In the genomic region with DNA sequence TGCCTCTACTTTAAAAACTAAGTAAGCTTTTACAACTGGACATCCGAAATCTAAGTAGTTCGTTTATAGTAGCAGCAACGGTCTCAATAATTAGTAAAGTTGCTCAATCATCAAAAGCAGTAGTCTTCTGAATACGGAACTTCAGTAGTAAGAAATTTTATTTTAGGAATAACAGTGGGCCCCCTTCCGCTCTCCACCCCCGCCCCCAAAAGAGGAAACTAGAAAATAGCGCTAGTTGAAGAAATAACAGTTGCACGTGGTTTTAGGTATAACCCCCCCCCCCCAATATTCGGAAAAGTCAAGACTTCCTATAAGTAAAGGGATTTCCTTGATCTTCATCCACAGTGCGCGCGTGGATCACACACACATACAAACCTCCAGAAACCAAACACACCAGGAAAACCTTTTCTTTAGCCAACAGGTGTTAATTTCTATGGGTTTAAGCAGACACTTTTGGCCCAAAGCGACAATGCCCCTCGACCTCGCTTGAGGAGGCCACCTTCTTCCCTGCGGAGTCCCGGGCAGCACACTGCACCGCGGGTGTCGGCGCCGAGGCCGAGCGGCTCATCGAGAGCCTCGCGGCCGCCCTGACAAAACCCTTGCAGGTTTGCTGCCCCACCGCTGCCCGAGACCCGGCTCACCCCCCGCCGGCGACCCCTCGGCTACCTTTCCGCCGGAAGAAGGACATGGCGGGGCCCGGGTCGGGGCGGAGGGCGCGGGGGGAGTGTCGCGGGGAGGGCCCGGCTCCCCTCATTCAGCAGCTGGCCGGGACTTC, we compare ENCODE assay signal across 8 mouse cellular contexts. TPM values are rescaled to one million over a fixed set of nuclear protein-coding genes. Genes with fewer than 3 reads are reported as not detected.
DNase-seq lines count a peak whose midpoint lies in the region; ATAC-seq and TF ChIP-seq lines count a peak whose summit lies in the region.

No protein-coding gene starts in this region.

- peak overlapping the region; percentile 86 for H3K9ac ChIP-seq in limb, embryonic 12.5 days (replicated peaks)

- H3K9me3 ChIP-seq in limb, embryonic 12.5 days = no peaks in the 10 kb centered on the region

- H3K4me2 ChIP-seq in limb, embryonic 12.5 days = peak overlapping the region; percentile 67

- no peak for TF ChIP-seq POLR2A in thymus, adult 2 months (IDR thresholded peaks at IDR 0.05; ENCODE audit: control insufficient read depth, extremely low read depth, insufficient read depth, low read length, poor library complexity)
- TF ChIP-seq POLR2A in small intestine, adult 2 months (IDR thresholded peaks at IDR 0.05; ENCODE audit: low read depth, low read length) = no peak

- no peaks in the 10 kb centered on the region for H3K36me3 ChIP-seq in thymus, adult 2 months (ENCODE audit: control insufficient read depth, insufficient read depth, low read length)
- no peaks in the 10 kb centered on the region for H3K36me3 ChIP-seq in limb, embryonic 12.5 days
- no peaks in the 10 kb centered on the region; the same call in 1 of the 2 replicates for H3K36me3 ChIP-seq in small intestine, adult 2 months (ENCODE audit: control insufficient read depth, insufficient read depth, low read length)

- H3K4me1 ChIP-seq in thymus, adult 2 months (replicated peaks; ENCODE audit: control insufficient read depth, insufficient read depth, low read length) = peaks cover 4% of the 10 kb centered on the region
- peaks cover 13% of the 10 kb centered on the region for H3K4me1 ChIP-seq in limb, embryonic 12.5 days (replicated peaks)
- H3K4me1 ChIP-seq in small intestine, adult 2 months (ENCODE audit: control insufficient read depth, insufficient read depth, insufficient read length, low read length) = no peaks in the 10 kb centered on the region; the same call in none of the 2 replicates

- ATAC-seq in frontal cortex, adult (ENCODE audit: low TSS enrichment) = peak; percentile 11
- peak; percentile 57 for ATAC-seq in limb, embryonic 12.5 days (ENCODE audit: insufficient number of reproducible peaks, insufficient read depth, low FRiP score, low TSS enrichment, low read depth)

- DNase-seq in frontal cortex, postnatal 10 days (ENCODE audit: low spot score in 2 of 2) = no peak
- no peak for DNase-seq in thymus, adult 2 months
- DNase-seq in thymus, postnatal 10 days (ENCODE audit: low spot score in 2 of 2) = no peak
- DNase-seq in adrenal gland, adult (ENCODE audit: inconsistent age in 2 of 2, low spot score in 1 of 2) = no peak
- no peak for DNase-seq in kidney, postnatal 10 days

- peak overlapping the region; percentile 37; the same call in 1 of the 2 replicates for H3K27ac ChIP-seq in thymus, adult 2 months (ENCODE audit: control insufficient read depth, insufficient read depth, low read length)
- H3K27ac ChIP-seq in limb, embryonic 12.5 days = peak overlapping the region; percentile 95
- H3K27ac ChIP-seq in small intestine, adult 2 months (ENCODE audit: insufficient read depth, low read depth, low read length) = peak overlapping the region; percentile 56

- no peaks in the 10 kb centered on the region for H3K27me3 ChIP-seq in thymus, adult 2 months (ENCODE audit: control insufficient read depth, insufficient read depth, low read length)
- no peaks in the 10 kb centered on the region for H3K27me3 ChIP-seq in limb, embryonic 12.5 days
- no peaks in the 10 kb centered on the region for H3K27me3 ChIP-seq in small intestine, adult 2 months (ENCODE audit: control insufficient read depth, insufficient read depth, low read length)

- H3K4me3 ChIP-seq in thymus, adult 2 months (ENCODE audit: control insufficient read depth, insufficient read depth, low read length) = peak overlapping the region; percentile 87
- peak overlapping the region; percentile 88 for H3K4me3 ChIP-seq in limb, embryonic 12.5 days (replicated peaks)
- peak overlapping the region; percentile 95 for H3K4me3 ChIP-seq in small intestine, adult 2 months (ENCODE audit: low read depth, low read length)

- no peak for TF ChIP-seq CTCF in thymus, adult 2 months (IDR thresholded peaks at IDR 0.05; ENCODE audit: borderline replicate concordance, control insufficient read depth, extremely low read depth, insufficient read depth, low read length, poor library complexity)
- no peak for TF ChIP-seq CTCF in small intestine, adult 2 months (IDR thresholded peaks at IDR 0.05; ENCODE audit: extremely low read depth, insufficient read length, insufficient replicate concordance, low read depth, low read length)

- under 1% methylated on average over 47 of the region's 47 CpGs for WGBS in thymus, adult 2 months
- 1% methylated on average over 47 of the region's 47 CpGs for WGBS in limb, embryonic 12.5 days
- WGBS in small intestine, adult 2 months = under 1% methylated on average over 46 of the region's 47 CpGs

RNA-seq across cellular contexts. Expression of a gene that starts 0.5 kb away (rescaled TPM):
- 22.2 and 23.9 TPM in 2 replicates for polyA plus RNA-seq in thymus, adult 2 months (2012; rRNA removed)
- 21.1 and 22.7 TPM in 2 replicates for polyA plus RNA-seq in limb, embryonic 12.5 days (2016; fragmentation: Nextera tagmentation; extraction: Ambion mirVana)
- 2.4 and 5.2 TPM in 2 replicates for polyA plus RNA-seq in small intestine, adult 2 months (2012; rRNA removed)

RNA-seq across cellular contexts. Expression of a gene that starts 27.1 kb away (rescaled TPM):
- polyA plus RNA-seq in thymus, adult 2 months (2012; rRNA removed) = 2.1 and 2.4 TPM in 2 replicates
- 13.8 and 16.4 TPM in 2 replicates for polyA plus RNA-seq in limb, embryonic 12.5 days (2016; fragmentation: Nextera tagmentation; extraction: Ambion mirVana)
- polyA plus RNA-seq in small intestine, adult 2 months (2012; rRNA removed) = 6.4 and 10.2 TPM in 2 replicates

Comparison
In these comparisons a context has a peak if more than half of its experiments do, and no peak if none do; other contexts are left out.
1. H3K27ac ChIP-seq: peak in every context shown above with its lines; median percentile 95 in limb, embryonic 12.5 days; 56 in small intestine, adult 2 months; 37 in thymus, adult 2 months.